Mouse (Mus musculus) limb, embryonic 15.5 days (tissue): ENCODE measurements around the gene Tarbp1. TPM values are rescaled to one million over a fixed set of nuclear protein-coding genes. Genes with fewer than 3 reads are reported as not detected.

Source experiments
- ATAC-seq: fragments of 200-750 bp; cut with Nextera tagmentation; 2 replicates; pipeline ENCODE4 v1.8.0; 2017; ENCODE audit warnings: low read depth, moderate TSS enrichment; ENCODE audit not compliant: insufficient number of reproducible peaks, low FRiP score, low TSS enrichment
- H3K27ac ChIP-seq: fragments of 300-500 bp; sonication (generic); 2 replicates; pipeline ENCODE4 v1.5.1; 2015; ENCODE audit warnings: moderate library complexity, mild to moderate bottlenecking, inconsistent platforms
- H3K27me3 ChIP-seq: fragments of 300-500 bp; sonication (generic); 2 replicates; pipeline ENCODE4 v1.6.1; 2015; ENCODE audit warnings: inconsistent platforms
- H3K36me3 ChIP-seq: fragments of 300-500 bp; sonication (generic); 2 replicates; pipeline ENCODE4 v1.6.1; 2015; ENCODE audit warnings: inconsistent platforms
- H3K4me1 ChIP-seq: fragments of 300-500 bp; sonication (generic); 2 replicates; pipeline ENCODE4 v1.6.1; 2015; ENCODE audit warnings: inconsistent platforms
- H3K4me2 ChIP-seq: fragments of 300-500 bp; sonication (generic); 2 replicates; pipeline ENCODE4 v1.6.1; 2015; ENCODE audit warnings: mild to moderate bottlenecking, inconsistent platforms
- H3K4me3 ChIP-seq: fragments of 300-500 bp; sonication (generic); 2 replicates; pipeline ENCODE4 v1.5.1; 2015; ENCODE audit warnings: mild to moderate bottlenecking, inconsistent platforms
- H3K9ac ChIP-seq: fragments of 300-500 bp; sonication (generic); 2 replicates; pipeline ENCODE4 v1.6.1; 2015; ENCODE audit warnings: inconsistent platforms
- H3K9me3 ChIP-seq: fragments of 300-500 bp; sonication (generic); 2 replicates; pipeline ENCODE4 v1.6.1; 2016; ENCODE audit warnings: inconsistent platforms
- WGBS: fragments of 180-500 bp; shearing (Covaris S2); methylation state at CpG from one replicate; pipeline ENCODE4 v1.1.7; 2015; 5-methylcytosine and 5-hydroxymethylcytosine counted together
- polyA plus RNA-seq: library from polyadenylated mRNA; unstranded; fragments of >200 nt; fragmentation: Nextera tagmentation; extraction: Ambion mirVana; gene quantifications from 2 replicates; pipeline ENCODE4 v1.2.1, GENCODE M21; 2015

The Tarbp1 gene
- polyA plus RNA-seq, 1 experiment from 2014 or later = 2.5 TPM

GRCm38 (mm10) chr8:126504492-126505182 is 29.8 kb upstream of the Tarbp1 start:
- Histone ChIP-seq H3K27me3 (no peaks in the 10 kb centered on the region), H3K4me2 (no peak overlapping the region), H3K36me3 (no peaks in the 10 kb centered on the region), H3K27ac (no peak overlapping the region), H3K4me3 (no peak overlapping the region), H3K4me1 (0 out of 2 replicates have a peak, but pooled peaks cover 3% of the 10 kb centered on the region), H3K9me3 (no peaks in the 10 kb centered on the region), H3K9ac (no peak overlapping the region)
- no peak for ATAC-seq
- 60% methylated on average over 16 of the region's 16 CpGs for WGBS

GRCm38 (mm10) chr8:126502722-126503121 is 27.9 kb upstream of the Tarbp1 start:
- no peaks in the 10 kb centered on the region for H3K36me3 ChIP-seq
- H3K9me3 ChIP-seq = no peaks in the 10 kb centered on the region
- H3K4me2 ChIP-seq = no peak overlapping the region
- no peak overlapping the region for H3K4me3 ChIP-seq
- H3K27me3 ChIP-seq = no peaks in the 10 kb centered on the region
- H3K9ac ChIP-seq = no peak overlapping the region
- WGBS = 24% methylated on average over 2 of the region's 2 CpGs
- no peak overlapping the region for H3K27ac ChIP-seq
- H3K4me1 ChIP-seq = peaks cover 13% of the 10 kb centered on the region
- no peak for ATAC-seq

- Histone ChIP-seq H3K36me3 (no peaks in the 10 kb centered on the region), H3K9me3 (no peaks in the 10 kb centered on the region), H3K27ac (no peak overlapping the region), H3K4me2 (no peak overlapping the region), H3K4me1 (peaks cover 19% of the 10 kb centered on the region), H3K27me3 (no peaks in the 10 kb centered on the region), H3K9ac (no peak overlapping the region), H3K4me3 (no peak overlapping the region)
- ATAC-seq = no peak
- WGBS = 86% methylated on average over 2 of the region's 2 CpGs
These were observed 24.5 kb upstream of the Tarbp1 start for GRCm38 (mm10) chr8:126499371-126499770.

- WGBS = 49% methylated on average over 6 of the region's 6 CpGs
- Histone ChIP-seq H3K9me3 (no peaks in the 10 kb centered on the region), H3K9ac (no peak overlapping the region), H3K27ac (peak overlapping the region; percentile 85), H3K27me3 (no peaks in the 10 kb centered on the region), H3K4me3 (no peak overlapping the region), H3K36me3 (no peaks in the 10 kb centered on the region), H3K4me1 (peaks cover 19% of the 10 kb centered on the region), H3K4me2 (no peak overlapping the region)
- ATAC-seq = no peak
These were observed 23.6 kb upstream of the Tarbp1 start for GRCm38 (mm10) chr8:126498465-126498864.

- peak overlapping the region; percentile 32 for H3K4me3 ChIP-seq
- H3K9me3 ChIP-seq = no peaks in the 10 kb centered on the region
- peak overlapping the region; percentile 58 for H3K4me2 ChIP-seq
- H3K27me3 ChIP-seq = no peaks in the 10 kb centered on the region
- H3K27ac ChIP-seq = peak overlapping the region; percentile 85
- H3K9ac ChIP-seq = peak overlapping the region; percentile 29
- ATAC-seq = peak; percentile 88
- peaks cover 19% of the 10 kb centered on the region for H3K4me1 ChIP-seq
- WGBS = 14% methylated on average over 27 of the region's 27 CpGs
- no peaks in the 10 kb centered on the region for H3K36me3 ChIP-seq
These were observed 22.9 kb upstream of the Tarbp1 start for GRCm38 (mm10) chr8:126497541-126498428.

GRCm38 (mm10) chr8:126496915-126497314 is 22.1 kb upstream of the Tarbp1 start:
- Histone ChIP-seq H3K36me3 (no peaks in the 10 kb centered on the region), H3K4me2 (no peak overlapping the region), H3K27ac (peak overlapping the region; percentile 85), H3K9me3 (no peaks in the 10 kb centered on the region), H3K4me3 (no peak overlapping the region), H3K27me3 (no peaks in the 10 kb centered on the region), H3K9ac (no peak overlapping the region), H3K4me1 (peaks cover 16% of the 10 kb centered on the region)
- no peak for ATAC-seq
- 77% methylated on average over 5 of the region's 5 CpGs for WGBS

- no peak overlapping the region for H3K4me3 ChIP-seq
- H3K36me3 ChIP-seq = no peaks in the 10 kb centered on the region
- H3K4me2 ChIP-seq = no peak overlapping the region
- H3K9me3 ChIP-seq = no peaks in the 10 kb centered on the region
- H3K4me1 ChIP-seq = peaks cover 16% of the 10 kb centered on the region
- no peaks in the 10 kb centered on the region for H3K27me3 ChIP-seq
- ATAC-seq = no peak
- H3K9ac ChIP-seq = no peak overlapping the region
- no peak overlapping the region for H3K27ac ChIP-seq
- WGBS = 79% methylated on average over 12 of the region's 12 CpGs
These were observed 20.6 kb upstream of the Tarbp1 start for GRCm38 (mm10) chr8:126495461-126495860.

GRCm38 (mm10) chr8:126494160-126495110 is 19.6 kb upstream of the Tarbp1 start:
- no peak overlapping the region for H3K27ac ChIP-seq
- H3K4me3 ChIP-seq = no peak overlapping the region
- 70% methylated on average over 15 of the region's 15 CpGs for WGBS
- ATAC-seq = no peak
- H3K4me2 ChIP-seq = no peak overlapping the region
- H3K9ac ChIP-seq = no peak overlapping the region
- peaks cover 16% of the 10 kb centered on the region for H3K4me1 ChIP-seq
- H3K27me3 ChIP-seq = no peaks in the 10 kb centered on the region
- H3K9me3 ChIP-seq = no peaks in the 10 kb centered on the region
- H3K36me3 ChIP-seq = no peaks in the 10 kb centered on the region

GRCm38 (mm10) chr8:126482938-126483337 is 8.1 kb upstream of the Tarbp1 start:
- no peaks in the 10 kb centered on the region for H3K9me3 ChIP-seq
- H3K27ac ChIP-seq = no peak overlapping the region
- H3K4me3 ChIP-seq = no peak overlapping the region
- peaks cover 3% of the 10 kb centered on the region; the same call in 1 of the 2 replicates for H3K4me1 ChIP-seq
- no peak for ATAC-seq
- no peaks in the 10 kb centered on the region for H3K27me3 ChIP-seq
- H3K4me2 ChIP-seq = no peak overlapping the region
- H3K9ac ChIP-seq = no peak overlapping the region
- no peaks in the 10 kb centered on the region for H3K36me3 ChIP-seq
- WGBS = 10% methylated on average over 5 of the region's 5 CpGs

- Histone ChIP-seq H3K4me2 (no peak overlapping the region), H3K9me3 (no peaks in the 10 kb centered on the region), H3K9ac (no peak overlapping the region), H3K36me3 (no peaks in the 10 kb centered on the region), H3K4me1 (peaks cover 3% of the 10 kb centered on the region; the same call in 1 of the 2 replicates), H3K27me3 (0 out of 2 replicates have a peak, but pooled peaks cover 4% of the 10 kb centered on the region), H3K27ac (no peak overlapping the region), H3K4me3 (no peak overlapping the region)
- no peak for ATAC-seq
- 75% methylated on average over 2 of the region's 2 CpGs for WGBS
These were observed 7.5 kb upstream of the Tarbp1 start for GRCm38 (mm10) chr8:126482348-126482720.
